Mouse (Mus musculus) kidney, postnatal 4 days (tissue): ENCODE measurements around the gene Prkcb.

Experiments used
- DNase-seq, 2 experiments: peaks; one replicate each; pipeline ENCODE4 v3.0.0; 2021; ENCODE audit warnings: mixed read lengths in 2 of 2

Prkcb gene

GRCm38 (mm10) chr7:122327942-122328341 is 39.4 kb downstream of the Prkcb start:
- no peak for DNase-seq

DNA sequence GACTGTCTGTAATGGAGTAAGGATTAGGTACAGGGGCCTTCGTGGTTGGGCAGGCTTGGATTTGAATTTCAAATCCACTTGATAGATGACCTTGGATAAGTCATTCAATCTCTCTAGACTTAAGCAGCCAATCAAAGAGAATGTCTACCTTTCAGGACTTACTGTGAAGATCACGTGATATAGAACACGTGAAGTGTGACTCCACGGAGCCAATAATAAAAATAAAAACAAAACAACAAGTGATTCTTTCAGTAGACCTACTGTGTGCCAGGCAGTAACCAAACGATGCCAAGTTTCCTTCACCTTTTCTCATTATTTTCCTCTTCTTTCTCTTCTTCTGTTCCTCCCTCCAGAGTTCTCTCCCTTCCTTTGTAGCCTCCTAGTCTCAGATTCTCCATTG is 39.9 kb downstream of the Prkcb start:
- DNase-seq, result no peak

DNA sequence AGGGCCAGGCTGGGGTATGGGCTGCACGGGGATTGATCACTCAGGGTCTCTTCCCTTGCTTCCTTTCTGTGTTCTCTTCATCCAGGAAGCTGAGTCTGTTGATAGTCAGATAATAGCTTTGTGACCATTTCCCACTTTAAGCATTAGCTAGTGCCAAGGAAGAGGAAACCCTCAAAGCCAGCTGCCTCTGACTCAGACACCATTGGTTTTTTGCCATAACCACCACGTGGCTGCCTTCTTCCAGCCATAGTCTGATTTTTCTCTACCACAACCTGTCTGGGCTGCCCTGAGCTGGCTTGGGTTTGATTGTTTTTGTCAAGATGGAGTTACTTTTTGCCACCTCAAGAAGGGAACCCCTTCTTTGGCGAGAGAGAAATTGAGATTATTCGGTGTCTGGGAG is 41.0 kb downstream of the Prkcb start:
- no peak for DNase-seq

DNA sequence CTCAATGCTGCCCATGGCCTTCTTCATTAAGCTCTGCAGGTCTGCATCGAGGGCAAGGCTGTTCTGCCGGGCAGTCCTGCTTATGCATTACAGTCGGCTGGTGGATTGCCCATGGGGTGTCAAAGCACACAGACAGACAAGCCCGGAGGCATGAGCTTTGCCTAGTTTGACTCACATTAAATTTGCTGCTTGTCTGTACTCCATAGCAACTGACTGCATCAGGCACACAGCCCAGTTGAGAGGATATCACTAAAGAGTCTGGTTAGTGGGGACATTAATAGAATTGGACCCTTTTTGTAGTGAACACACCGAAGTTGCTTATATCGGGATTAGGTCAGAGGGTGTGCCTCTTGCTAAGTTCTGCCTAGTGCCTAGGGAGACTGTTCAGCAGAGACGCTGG is 45.1 kb downstream of the Prkcb start:
- DNase-seq, result no peak

GRCm38 (mm10) chr7:122337302-122337701 is 48.8 kb downstream of the Prkcb start:
- no peak for DNase-seq

DNA sequence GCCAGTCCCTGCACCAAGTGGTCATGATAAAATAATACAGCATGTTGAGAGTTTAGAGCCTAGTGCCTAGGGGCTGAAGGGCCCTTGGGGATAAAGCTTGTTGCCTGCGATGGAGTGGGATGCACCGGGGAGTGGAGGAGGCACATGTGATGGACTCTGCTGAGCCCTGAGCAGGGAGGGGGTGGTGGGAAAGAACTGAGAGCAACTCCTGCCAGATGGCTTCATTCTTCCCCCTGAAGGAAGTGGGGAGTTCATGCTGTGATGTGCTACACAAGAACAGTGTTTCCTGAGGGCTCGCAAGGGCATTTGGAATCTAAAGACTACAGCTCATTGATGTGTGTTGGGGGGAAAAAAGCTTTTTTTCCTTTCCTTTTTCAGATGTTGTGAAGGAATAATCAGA is 49.5 kb downstream of the Prkcb start:
- DNase-seq, result peak in 1 of 2 experiments; percentile 6

DNA sequence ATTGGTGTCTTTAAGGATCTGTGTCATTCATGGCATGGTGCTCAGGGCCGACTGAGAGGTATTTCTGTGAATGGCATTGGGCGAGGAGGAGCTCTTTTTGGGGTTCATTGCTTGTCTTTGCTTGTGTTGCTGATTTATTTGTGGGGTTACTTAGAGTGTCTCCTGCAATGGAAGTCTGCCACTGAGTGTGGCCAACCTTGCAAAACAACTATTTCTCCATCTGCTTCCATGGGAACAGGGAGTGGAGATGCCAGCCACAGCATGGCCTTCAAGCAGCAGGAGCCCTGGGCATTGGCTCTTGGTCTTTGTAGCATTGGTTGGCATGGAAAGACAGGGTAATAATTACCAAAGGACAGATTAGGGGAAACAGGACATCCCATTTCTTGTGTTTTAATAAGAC is 50.9 kb downstream of the Prkcb start:
- no peak for DNase-seq

GRCm38 (mm10) chr7:122341813-122342212 is 53.3 kb downstream of the Prkcb start:
- DNase-seq, result no peak

DNA sequence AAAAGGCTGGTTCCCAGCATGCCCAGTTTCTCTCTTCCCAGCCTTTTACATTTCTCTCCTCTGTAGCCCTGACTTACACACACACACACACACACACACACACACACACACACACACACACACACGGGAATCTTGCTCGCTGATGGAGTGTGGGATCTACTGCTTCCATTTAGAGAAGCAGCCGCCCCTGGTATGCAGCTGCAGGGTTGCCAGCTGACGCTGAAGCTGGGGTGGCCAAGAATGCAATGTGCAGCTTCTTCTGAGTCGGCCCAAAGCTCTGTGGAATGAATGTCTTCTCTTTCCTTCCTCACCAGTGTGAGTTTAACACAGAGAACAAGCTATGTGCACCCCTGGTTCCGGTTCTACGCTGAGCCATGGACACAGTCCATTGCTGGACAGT is 56.1 kb downstream of the Prkcb start:
- no peak for DNase-seq

GRCm38 (mm10) chr7:122346251-122347242 is 58.0 kb downstream of the Prkcb start:
- no peak for DNase-seq

GRCm38 (mm10) chr7:122347433-122347832 is 58.9 kb downstream of the Prkcb start:
- no peak for DNase-seq

DNA sequence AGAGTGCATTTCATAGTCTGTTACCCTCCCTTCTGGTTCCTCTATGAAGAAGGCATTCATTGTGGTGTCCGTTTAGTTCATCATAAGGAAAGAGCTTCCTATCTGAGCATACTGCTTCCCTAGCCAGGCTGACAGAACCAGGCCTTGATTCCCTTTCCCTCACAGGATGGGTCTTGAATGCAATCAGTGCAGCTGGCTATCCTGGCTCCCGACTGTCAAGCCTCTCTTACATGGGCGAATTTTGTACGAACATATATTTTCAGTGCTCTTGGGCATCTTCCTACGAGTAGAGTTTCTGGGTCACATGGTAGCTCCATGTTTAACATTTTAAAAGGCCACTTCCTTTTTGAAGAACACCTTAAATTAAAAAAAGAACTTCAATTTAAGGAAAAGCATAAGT is 61.4 kb downstream of the Prkcb start:
- no peak for DNase-seq

- DNase-seq, result no peak
Measured at GRCm38 (mm10) chr7:122350741-122351140, 62.2 kb downstream of the Prkcb start.

GRCm38 (mm10) chr7:122351816-122352215 is 63.3 kb downstream of the Prkcb start:
- DNase-seq, result no peak

GRCm38 (mm10) chr7:122352566-122353277 is 64.2 kb downstream of the Prkcb start:
- peak in 1 of 2 experiments; percentile 5 for DNase-seq

DNA sequence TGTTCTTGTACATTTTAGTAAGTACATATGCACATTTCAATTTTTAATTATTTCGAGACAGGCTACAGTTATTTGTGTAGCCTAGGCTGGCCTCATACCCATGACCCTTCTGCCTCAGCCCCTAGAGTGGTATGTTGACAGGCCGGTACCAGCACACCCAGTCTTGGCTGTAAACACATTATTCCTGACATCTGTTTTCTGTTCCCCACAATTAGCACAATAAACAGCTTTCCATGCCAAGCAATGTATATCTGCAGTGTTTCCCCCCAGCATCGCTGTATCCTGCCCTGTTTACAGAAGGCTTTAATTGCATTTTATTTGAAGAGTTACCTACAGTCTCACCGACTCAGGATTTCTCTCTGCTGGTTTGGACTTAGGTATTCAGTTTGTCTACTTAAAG is 64.8 kb downstream of the Prkcb start:
- no peak for DNase-seq

- no peak for DNase-seq
Measured at GRCm38 (mm10) chr7:122356941-122357340, 68.4 kb downstream of the Prkcb start.

GRCm38 (mm10) chr7:122357847-122358246 is 69.3 kb downstream of the Prkcb start:
- DNase-seq, result peak; percentile 16 to 20

- no peak for DNase-seq
Measured at GRCm38 (mm10) chr7:122366635-122367034, 78.1 kb downstream of the Prkcb start.

DNA sequence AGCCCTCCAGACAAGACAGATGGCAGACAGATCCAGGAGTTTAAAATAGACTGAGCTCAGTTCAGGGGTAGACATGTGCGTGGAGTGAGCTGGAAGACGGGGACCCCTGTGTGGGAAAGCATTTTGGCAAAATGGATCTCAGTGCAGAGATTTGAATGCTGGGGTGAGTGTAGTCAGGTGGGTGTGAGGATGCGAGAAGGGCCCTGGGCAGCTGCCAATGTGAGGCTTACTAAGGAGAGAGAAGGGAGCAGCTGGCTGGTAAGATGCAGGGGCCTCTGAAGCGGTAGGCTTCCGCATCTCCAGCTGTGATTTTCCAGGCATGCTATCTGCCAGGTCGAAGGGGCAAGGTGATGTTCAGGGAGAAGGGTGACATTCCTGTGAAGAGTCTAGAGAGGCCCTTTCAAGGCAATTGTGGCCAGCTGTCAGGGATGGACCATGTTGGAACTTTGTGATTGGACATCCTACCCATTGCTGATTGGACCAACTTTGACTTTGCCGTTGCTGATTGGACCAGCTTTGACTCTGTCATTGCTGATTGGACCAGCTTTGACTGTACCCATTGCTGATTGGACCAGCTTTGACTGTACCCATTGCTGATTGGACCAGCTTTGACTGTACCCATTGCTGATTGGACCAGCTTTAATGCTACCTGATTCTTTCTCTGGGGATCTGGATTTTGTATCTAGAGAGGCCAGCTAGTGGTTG is 78.9 kb downstream of the Prkcb start:
- DNase-seq, result no peak

DNA sequence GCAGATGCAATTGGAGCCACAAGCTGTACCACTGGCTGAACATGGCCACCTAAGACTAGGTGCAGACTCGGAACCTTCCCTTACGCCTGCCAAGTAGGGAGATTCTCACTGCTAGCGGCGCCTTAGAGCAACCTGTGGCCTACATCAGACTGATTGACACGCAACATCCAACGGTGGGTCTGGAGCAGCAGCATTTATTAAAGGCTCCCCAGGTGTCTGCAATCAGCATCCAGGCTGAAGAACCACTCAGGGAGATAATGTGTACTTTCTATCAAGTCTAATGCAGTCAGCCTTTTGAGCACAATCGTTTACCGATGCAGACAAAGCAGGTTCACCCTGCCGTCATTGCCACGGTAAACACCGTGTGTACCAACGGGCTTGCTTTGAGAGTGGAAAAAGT is 81.9 kb downstream of the Prkcb start:
- no peak for DNase-seq

DNA sequence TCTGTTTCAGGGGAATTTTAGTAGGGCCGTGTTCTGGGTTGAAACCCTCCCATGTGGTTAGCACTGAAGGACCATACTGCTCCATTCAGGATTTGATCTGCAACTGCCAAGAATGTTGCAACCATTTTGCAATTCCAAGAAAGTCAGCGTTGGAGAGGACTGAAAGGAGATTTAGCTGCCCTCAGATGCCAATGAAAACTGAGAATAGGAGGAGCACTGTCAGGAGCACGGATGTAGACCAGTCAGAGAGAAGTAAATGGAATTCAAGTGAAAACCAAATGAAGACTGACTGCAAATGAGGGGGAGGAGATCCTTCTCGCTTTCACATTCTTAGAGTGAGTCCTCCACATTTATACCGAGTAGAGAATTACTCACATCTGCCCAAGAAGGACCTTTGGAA is 83.4 kb downstream of the Prkcb start:
- DNase-seq, result no peak

DNA sequence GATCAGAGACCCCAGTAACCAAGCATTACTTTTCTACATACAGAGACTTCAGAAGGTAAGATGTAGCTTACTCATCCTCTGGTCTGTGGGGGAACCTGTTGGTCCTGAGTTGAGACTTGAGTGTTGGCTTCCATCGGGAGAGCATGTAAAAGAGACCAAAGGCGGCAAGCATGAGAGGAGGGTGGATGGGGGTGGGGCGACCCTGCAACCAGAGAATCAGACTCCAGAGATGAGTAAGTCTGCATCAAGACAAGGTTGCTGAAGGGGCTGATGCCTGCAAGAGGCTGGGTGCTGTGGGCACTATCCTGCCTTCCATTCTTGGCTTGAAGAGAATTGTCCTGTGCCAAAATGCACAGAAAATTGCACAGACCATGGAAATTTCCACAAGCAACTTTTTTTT is 83.8 kb downstream of the Prkcb start:
- no peak for DNase-seq
